Mouse (Mus musculus) stomach, embryonic 14.5 days (tissue): ENCODE measurements around the gene Alox12. TPM values are rescaled to one million over a fixed set of nuclear protein-coding genes. Genes with fewer than 3 reads are reported as not detected.

Source experiments
- ATAC-seq: fragments of 200-750 bp; cut with Nextera tagmentation; 2 replicates; pipeline ENCODE4 v1.8.0; 2017; ENCODE audit warnings: low read depth, moderate TSS enrichment; ENCODE audit not compliant: insufficient number of reproducible peaks, insufficient read depth, low FRiP score
- H3K27ac ChIP-seq: fragments of 300-500 bp; sonication (generic); 2 replicates; pipeline ENCODE4 v1.5.1; 2014; ENCODE audit warnings: mild to moderate bottlenecking, low read length, moderate library complexity, mixed read lengths
- H3K27me3 ChIP-seq: fragments of 300-500 bp; sonication (generic); 2 replicates; pipeline ENCODE4 v1.6.1; 2014; ENCODE audit warnings: low read length, control low read depth, mixed read lengths; ENCODE audit not compliant: control insufficient read depth, insufficient read depth
- H3K36me3 ChIP-seq: fragments of 300-500 bp; sonication (generic); 2 replicates; pipeline ENCODE4 v1.6.1; 2014; ENCODE audit warnings: mild to moderate bottlenecking, control low read depth, low read length, moderate library complexity, mixed read lengths; ENCODE audit not compliant: control insufficient read depth, insufficient read depth
- H3K4me1 ChIP-seq: fragments of 300-500 bp; sonication (generic); 2 replicates; pipeline ENCODE4 v1.6.1; 2014; ENCODE audit warnings: low read length, control low read depth, mixed read lengths; ENCODE audit not compliant: control insufficient read depth, insufficient read depth
- H3K4me2 ChIP-seq: fragments of 300-500 bp; sonication (generic); replicated peaks from 2 replicates; pipeline ENCODE4 v1.6.1; 2014; ENCODE audit warnings: low read depth, low read length, control low read depth
- H3K4me3 ChIP-seq: fragments of 300-500 bp; sonication (generic); 2 replicates; pipeline ENCODE4 v1.5.1; 2014; ENCODE audit warnings: low read depth, low read length, control low read depth
- H3K9ac ChIP-seq: fragments of 300-500 bp; sonication (generic); replicated peaks from 2 replicates; pipeline ENCODE4 v1.6.1; 2014; ENCODE audit warnings: low read depth, mild to moderate bottlenecking, control low read depth, low read length, moderate library complexity, mixed read lengths
- H3K9me3 ChIP-seq: fragments of 300-500 bp; sonication (generic); 2 replicates; pipeline ENCODE4 v1.6.1; 2016; ENCODE audit warnings: low read depth, low read length, control low read depth; ENCODE audit not compliant: control insufficient read depth
- WGBS: fragments of 180-500 bp; shearing (Covaris S2); extraction: QIAGEN DNeasy Blood & Tissue Kit; methylation state at CpG from one replicate; pipeline ENCODE4 v1.1.7; 2014; 5-methylcytosine and 5-hydroxymethylcytosine counted together
- polyA plus RNA-seq: library from polyadenylated mRNA; unstranded; fragments of >200 nt; fragmentation: Nextera tagmentation; extraction: Ambion mirVana; gene quantifications from 2 replicates; pipeline ENCODE4 v1.2.1, GENCODE M21; 2014

Gene Alox12
- polyA plus RNA-seq, 1 experiment from 2014 or later: 13.0 TPM

- 0 out of 2 replicates have a peak, but pooled peaks cover 5% of the 10 kb centered on the region for H3K27me3 ChIP-seq
- no peaks in the 10 kb centered on the region for H3K4me1 ChIP-seq
- H3K27ac ChIP-seq: no peak overlapping the region
- H3K9ac ChIP-seq: no peak overlapping the region
- H3K9me3 ChIP-seq: no peaks in the 10 kb centered on the region
- no peaks in the 10 kb centered on the region for H3K36me3 ChIP-seq
- no peak overlapping the region for H3K4me3 ChIP-seq
- no peak overlapping the region for H3K4me2 ChIP-seq
- ATAC-seq: no peak
- WGBS: 70% methylated on average over 5 of the region's 5 CpGs
These were observed 46.3 kb downstream of the Alox12 start for GRCm38 (mm10) chr11:70208778-70209388.

DNA sequence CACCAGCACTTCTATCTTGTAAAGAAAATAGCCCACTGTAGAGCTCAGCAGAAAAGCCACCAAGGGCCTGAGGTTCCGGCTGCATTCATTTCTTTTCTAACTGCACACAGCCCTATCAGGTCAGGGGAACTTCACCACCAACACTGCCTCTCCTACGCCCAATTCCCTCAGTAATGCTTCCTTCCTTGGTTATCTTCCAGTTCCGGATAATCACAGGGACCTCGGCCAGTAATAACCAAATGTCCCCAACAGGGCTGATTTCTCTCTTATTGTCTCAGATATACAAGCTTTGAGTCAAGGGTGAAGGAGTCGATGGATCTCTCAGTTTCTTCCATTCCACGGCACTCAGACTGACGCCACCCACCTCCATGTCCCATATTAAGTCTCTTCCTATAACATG, 47.9 kb downstream of the Alox12 start:
- Histone ChIP-seq H3K4me3 (no peak overlapping the region), H3K36me3 (no peaks in the 10 kb centered on the region), H3K27ac (no peak overlapping the region), H3K27me3 (no peaks in the 10 kb centered on the region), H3K4me1 (no peaks in the 10 kb centered on the region), H3K9me3 (no peaks in the 10 kb centered on the region), H3K9ac (no peak overlapping the region), H3K4me2 (no peak overlapping the region)
- no peak for ATAC-seq
- WGBS: 75% methylated on average over 7 of the region's 7 CpGs

DNA sequence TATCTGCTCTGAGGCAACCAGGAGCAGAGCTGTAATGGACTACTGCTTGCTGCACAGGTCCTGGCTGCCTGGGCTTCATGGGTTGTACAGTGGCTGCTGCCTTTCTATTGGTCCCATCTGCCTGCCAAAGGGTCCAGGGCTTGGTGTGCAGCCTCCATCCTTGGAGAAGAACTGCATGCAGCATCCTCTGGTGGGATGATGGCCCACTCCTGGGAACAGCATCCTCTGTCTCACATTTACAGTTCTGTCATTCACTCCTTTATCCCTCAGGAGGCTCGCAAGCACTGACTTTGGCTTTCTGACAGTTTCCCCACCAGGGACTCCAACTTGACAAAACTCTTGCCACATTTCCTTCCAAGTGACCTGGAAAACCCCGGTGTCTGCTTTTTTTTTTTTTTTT, 48.4 kb downstream of the Alox12 start:
- ATAC-seq: no peak
- H3K9me3 ChIP-seq: no peaks in the 10 kb centered on the region
- H3K36me3 ChIP-seq: no peaks in the 10 kb centered on the region
- WGBS: 73% methylated on average over 2 of the region's 2 CpGs
- no peak overlapping the region for H3K4me3 ChIP-seq
- no peaks in the 10 kb centered on the region for H3K4me1 ChIP-seq
- H3K27ac ChIP-seq: no peak overlapping the region
- H3K9ac ChIP-seq: no peak overlapping the region
- H3K27me3 ChIP-seq: no peaks in the 10 kb centered on the region
- H3K4me2 ChIP-seq: no peak overlapping the region

DNA sequence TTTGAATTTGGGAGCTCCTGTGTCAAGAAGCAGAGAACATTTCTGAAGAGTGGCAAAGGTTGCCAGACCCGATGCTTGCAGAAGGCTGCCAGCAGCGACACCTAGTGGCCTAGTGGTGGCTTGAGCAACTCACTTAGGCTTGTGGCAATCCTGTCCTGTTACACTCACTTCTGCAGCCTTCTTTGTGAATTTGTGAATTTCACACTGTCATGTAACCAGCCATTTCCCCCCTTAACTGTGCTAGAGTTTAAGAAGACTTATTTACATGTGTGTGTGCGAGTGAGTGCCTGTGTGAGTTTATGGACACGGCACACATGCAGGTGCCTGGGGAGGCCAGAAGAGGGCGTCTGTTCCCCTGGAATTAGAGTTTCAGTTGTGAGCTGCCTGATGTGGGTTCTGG, 53.5 kb downstream of the Alox12 start:
- ATAC-seq: peak; percentile 42; the same call in 1 of the 2 replicates
- H3K4me1 ChIP-seq: no peaks in the 10 kb centered on the region
- H3K9ac ChIP-seq: no peak overlapping the region
- no peaks in the 10 kb centered on the region for H3K36me3 ChIP-seq
- 33% methylated on average over 5 of the region's 5 CpGs for WGBS
- H3K4me2 ChIP-seq: no peak overlapping the region
- H3K27ac ChIP-seq: no peak overlapping the region
- H3K4me3 ChIP-seq: no peak overlapping the region
- H3K27me3 ChIP-seq: no peaks in the 10 kb centered on the region
- no peaks in the 10 kb centered on the region for H3K9me3 ChIP-seq

GRCm38 (mm10) chr11:70200036-70200608, 55.0 kb downstream of the Alox12 start:
- Histone ChIP-seq H3K4me1 (no peaks in the 10 kb centered on the region), H3K4me3 (no peak overlapping the region), H3K27me3 (no peaks in the 10 kb centered on the region), H3K36me3 (no peaks in the 10 kb centered on the region), H3K9me3 (no peaks in the 10 kb centered on the region), H3K9ac (no peak overlapping the region), H3K4me2 (no peak overlapping the region), H3K27ac (no peak overlapping the region)
- no peak for ATAC-seq
- 83% methylated on average over 5 of the region's 5 CpGs for WGBS

DNA sequence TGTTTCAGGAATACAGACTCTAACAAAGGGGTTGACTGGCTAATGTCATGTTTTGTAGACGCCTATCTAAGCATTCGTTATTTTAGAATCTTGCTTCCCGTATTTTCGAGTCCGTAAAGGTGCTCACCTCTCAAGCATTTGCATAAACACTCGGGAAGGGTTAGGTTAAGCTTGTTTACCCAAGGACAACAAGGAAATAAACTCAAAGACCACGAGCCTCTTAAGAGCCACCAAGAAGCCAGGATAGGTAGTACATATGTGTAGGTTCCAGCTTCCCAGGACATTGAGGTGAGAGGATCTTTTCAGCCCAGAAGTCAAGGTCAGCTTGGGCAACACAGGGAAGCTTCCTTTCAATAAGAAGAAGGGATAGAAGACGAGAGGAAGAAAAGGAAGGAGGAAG, 56.0 kb downstream of the Alox12 start:
- 72% methylated on average over 8 of the region's 8 CpGs for WGBS
- no peak for ATAC-seq
- H3K9ac ChIP-seq: no peak overlapping the region
- H3K4me2 ChIP-seq: no peak overlapping the region
- H3K27me3 ChIP-seq: no peaks in the 10 kb centered on the region
- H3K27ac ChIP-seq: no peak overlapping the region
- no peaks in the 10 kb centered on the region for H3K9me3 ChIP-seq
- peaks cover under 1% of the 10 kb centered on the region for H3K4me1 ChIP-seq
- no peak overlapping the region for H3K4me3 ChIP-seq
- H3K36me3 ChIP-seq: no peaks in the 10 kb centered on the region

GRCm38 (mm10) chr11:70198332-70198731, 56.8 kb downstream of the Alox12 start:
- Histone ChIP-seq H3K27me3 (no peaks in the 10 kb centered on the region), H3K27ac (no peak overlapping the region), H3K4me2 (no peak overlapping the region), H3K9ac (no peak overlapping the region), H3K9me3 (no peaks in the 10 kb centered on the region), H3K36me3 (no peaks in the 10 kb centered on the region), H3K4me3 (no peak overlapping the region), H3K4me1 (peaks cover 7% of the 10 kb centered on the region)
- no peak for ATAC-seq
- WGBS: 76% methylated on average over 3 of the region's 3 CpGs

DNA sequence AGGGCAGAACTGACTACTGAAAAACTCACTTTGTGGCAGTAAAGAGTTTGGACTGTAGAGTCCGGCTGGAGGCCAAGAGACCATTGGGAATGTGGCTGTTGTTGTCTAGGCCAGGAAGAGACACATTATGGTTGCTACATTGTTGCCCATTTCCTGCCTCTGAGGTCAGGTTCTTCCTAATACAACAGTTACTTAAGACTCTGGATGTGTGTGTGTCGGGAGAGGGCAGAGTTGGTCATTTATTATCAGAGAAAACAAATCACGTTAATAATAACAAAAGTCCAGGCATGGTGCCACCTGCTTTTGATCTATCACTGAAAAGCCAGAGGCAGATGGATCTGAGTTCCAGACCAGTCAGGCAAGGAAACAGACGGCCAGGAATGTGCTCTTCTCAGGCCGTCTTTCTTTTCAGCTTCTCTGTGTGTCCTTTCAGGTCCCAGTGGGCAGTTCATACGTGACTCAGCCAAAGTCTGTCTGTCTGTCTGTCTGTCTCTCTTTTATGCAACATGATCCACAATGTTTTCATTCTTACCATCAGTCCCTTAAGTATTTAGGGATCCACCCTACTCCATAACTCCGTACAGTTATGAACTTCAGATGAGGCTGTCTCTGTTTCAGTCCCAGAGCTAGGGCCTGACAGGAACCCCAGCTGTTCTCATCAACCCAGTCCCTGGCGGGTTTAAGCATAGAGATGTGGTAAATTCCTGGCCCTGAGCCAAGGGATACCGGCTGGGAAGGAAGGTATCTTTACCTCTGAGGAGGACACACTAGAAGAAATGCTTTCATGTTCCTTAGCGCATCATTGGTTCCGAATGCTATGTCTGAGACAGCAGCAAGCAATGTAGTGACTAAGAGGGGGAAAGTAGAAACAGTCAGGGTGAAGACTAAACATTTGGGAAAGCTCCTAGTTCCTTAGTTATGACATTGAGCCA, 61.5 kb downstream of the Alox12 start:
- Histone ChIP-seq H3K27ac (0 out of 2 replicates have a peak overlapping the region, but pooled peaks have one; percentile 39), H3K9me3 (no peaks in the 10 kb centered on the region), H3K4me1 (peaks cover 9% of the 10 kb centered on the region), H3K36me3 (no peaks in the 10 kb centered on the region), H3K9ac (no peak overlapping the region), H3K27me3 (no peaks in the 10 kb centered on the region), H3K4me2 (no peak overlapping the region), H3K4me3 (no peak overlapping the region)
- no peak for ATAC-seq
- WGBS: 31% methylated on average over 11 of the region's 11 CpGs
